Mouse (Mus musculus) testis, adult 2 months (tissue): ENCODE measurements around the gene Gm9936.

Source experiments
- CTCF ChIP-seq: fragments of 200-500 bp; IDR thresholded peaks from 2 replicates; pipeline ENCODE4 v1.5.1; 2012; ENCODE audit warnings: low read depth, mild to moderate bottlenecking, inconsistent platforms, low read length, moderate library complexity; ENCODE audit not compliant: control insufficient read depth, insufficient read depth, insufficient replicate concordance
- POLR2A ChIP-seq: fragments of 200-500 bp; IDR thresholded peaks from 2 replicates; pipeline ENCODE4 v1.6.1; 2012; ENCODE audit warnings: low read depth, mild to moderate bottlenecking, inconsistent platforms, low read length, moderate library complexity; ENCODE audit not compliant: control insufficient read depth

DNA sequence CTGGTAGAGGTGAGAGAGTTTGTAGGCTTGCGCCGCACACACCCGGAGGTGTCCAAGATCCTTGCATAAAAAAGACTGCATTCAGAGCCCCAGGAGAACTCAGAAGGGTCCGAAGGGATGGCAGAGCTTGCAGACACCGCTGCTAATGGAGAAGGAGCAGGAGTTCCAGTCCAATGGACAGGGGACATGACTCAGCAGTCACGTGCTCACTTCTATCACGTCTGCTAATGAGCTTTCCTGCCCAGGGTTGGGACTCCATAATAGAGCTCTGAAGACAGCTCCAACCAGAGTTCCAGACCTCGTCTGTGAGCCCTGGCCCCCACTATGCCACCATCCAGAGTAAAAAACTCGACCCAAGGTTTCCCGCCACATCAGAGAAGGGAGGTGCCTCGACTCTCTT lies 40.4 kb downstream of the Gm9936 start:
- TF ChIP-seq CTCF (no peak), POLR2A (no peak)
